Mouse (Mus musculus): ENCODE data around the gene Btbd11. TPM values are rescaled to one million over a fixed set of nuclear protein-coding genes. Genes with fewer than 3 reads are reported as not detected.

Btbd11 gene
- total RNA-seq, 2 experiments from 2014 or later, result 0.70 TPM; not detected in 1

- ATAC-seq (replicated peaks; ENCODE audit: low FRiP score, low TSS enrichment, poor library complexity, severe bottlenecking), result no peak
Measured at GRCm38 (mm10) chr10:85571456-85571855, 184.8 kb downstream of the Btbd11 start.

- no peak for ATAC-seq (replicated peaks; ENCODE audit: low FRiP score, low TSS enrichment, poor library complexity, severe bottlenecking)
Measured at GRCm38 (mm10) chr10:85572571-85572970, 186.0 kb downstream of the Btbd11 start.

- no peak for ATAC-seq (replicated peaks; ENCODE audit: low FRiP score, low TSS enrichment, poor library complexity, severe bottlenecking)
Measured at GRCm38 (mm10) chr10:85577891-85578420, 191.3 kb downstream of the Btbd11 start.

GRCm38 (mm10) chr10:85578571-85579465, 192.2 kb downstream of the Btbd11 start:
- ATAC-seq (replicated peaks; ENCODE audit: low FRiP score, low TSS enrichment, poor library complexity, severe bottlenecking), result no peak

GRCm38 (mm10) chr10:85587758-85588157, 201.1 kb downstream of the Btbd11 start:
- ATAC-seq (replicated peaks; ENCODE audit: low FRiP score, low TSS enrichment, poor library complexity, severe bottlenecking), result no peak

GRCm38 (mm10) chr10:85590043-85590442, 203.4 kb downstream of the Btbd11 start:
- ATAC-seq (replicated peaks; ENCODE audit: low FRiP score, low TSS enrichment, poor library complexity, severe bottlenecking), result no peak

GRCm38 (mm10) chr10:85591296-85591695, 204.7 kb downstream of the Btbd11 start:
- ATAC-seq (replicated peaks; ENCODE audit: low FRiP score, low TSS enrichment, poor library complexity, severe bottlenecking), result no peak

GRCm38 (mm10) chr10:85591986-85592385, 205.4 kb downstream of the Btbd11 start:
- peak; percentile 68 for ATAC-seq (replicated peaks; ENCODE audit: low FRiP score, low TSS enrichment, poor library complexity, severe bottlenecking)

GRCm38 (mm10) chr10:85596301-85596700, 209.7 kb downstream of the Btbd11 start:
- ATAC-seq (replicated peaks; ENCODE audit: low FRiP score, low TSS enrichment, poor library complexity, severe bottlenecking), result no peak

GRCm38 (mm10) chr10:85598093-85598599, 211.5 kb downstream of the Btbd11 start:
- ATAC-seq (replicated peaks; ENCODE audit: low FRiP score, low TSS enrichment, poor library complexity, severe bottlenecking), result no peak

- ATAC-seq (replicated peaks; ENCODE audit: low FRiP score, low TSS enrichment, poor library complexity, severe bottlenecking), result no peak
Measured at GRCm38 (mm10) chr10:85598603-85599542, 212.3 kb downstream of the Btbd11 start.

GRCm38 (mm10) chr10:85602546-85602945, 215.9 kb downstream of the Btbd11 start:
- no peak for ATAC-seq (replicated peaks; ENCODE audit: low FRiP score, low TSS enrichment, poor library complexity, severe bottlenecking)

GRCm38 (mm10) chr10:85604556-85604955, 217.9 kb downstream of the Btbd11 start:
- ATAC-seq (replicated peaks; ENCODE audit: low FRiP score, low TSS enrichment, poor library complexity, severe bottlenecking), result no peak

- no peak for ATAC-seq (replicated peaks; ENCODE audit: low FRiP score, low TSS enrichment, poor library complexity, severe bottlenecking)
Measured at GRCm38 (mm10) chr10:85608550-85609278, 222.1 kb downstream of the Btbd11 start.

GRCm38 (mm10) chr10:85617080-85617479, 230.5 kb downstream of the Btbd11 start:
- ATAC-seq (replicated peaks; ENCODE audit: low FRiP score, low TSS enrichment, poor library complexity, severe bottlenecking), result no peak

GRCm38 (mm10) chr10:85617501-85618417, 231.1 kb downstream of the Btbd11 start:
- no peak for ATAC-seq (replicated peaks; ENCODE audit: low FRiP score, low TSS enrichment, poor library complexity, severe bottlenecking)

GRCm38 (mm10) chr10:85621067-85621466, 234.5 kb downstream of the Btbd11 start:
- no peak for ATAC-seq (replicated peaks; ENCODE audit: low FRiP score, low TSS enrichment, poor library complexity, severe bottlenecking)
